Mouse (Mus musculus) kidney, adult 2 months (tissue): ENCODE measurements around the gene Slpi.
"Not testable (repeated sequence)": the region's sequence is repeated elsewhere in the genome, so short reads cannot be mapped to it uniquely, and the experiment has no call there.

ENCODE experiments used
- CTCF ChIP-seq: fragments of 200-500 bp; conservative IDR thresholded peaks from 2 replicates; pipeline ENCODE4 v1.5.1; 2011; ENCODE audit warnings: low read depth, mild to moderate bottlenecking, control low read depth, low read length, moderate library complexity, mixed read lengths; ENCODE audit not compliant: insufficient read depth, insufficient read length
- POLR2A ChIP-seq: fragments of 200-500 bp; IDR thresholded peaks from one replicate; pipeline ENCODE4 v1.6.1; 2011; ENCODE audit warnings: low read depth, low read length, control low read depth

DNA sequence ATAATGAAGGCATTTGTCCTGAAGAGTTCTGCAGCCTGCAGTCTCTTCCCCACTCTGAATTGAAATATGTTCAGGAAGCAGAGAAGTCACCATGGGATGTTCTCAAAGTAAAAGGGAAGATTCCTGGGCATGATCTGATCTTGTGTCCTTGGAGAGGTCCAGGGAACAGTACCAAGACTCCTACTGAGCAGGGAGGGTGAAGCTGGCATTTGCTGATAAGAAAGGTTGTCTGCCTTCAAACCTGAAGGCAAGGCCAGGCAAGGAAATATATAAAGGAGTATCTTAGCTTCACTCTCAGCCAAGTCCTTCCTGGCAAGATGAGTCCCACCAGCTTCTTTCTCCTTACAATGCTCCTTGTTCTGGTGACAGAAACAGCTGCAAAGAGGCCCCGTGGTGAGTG, 72.4 kb downstream of the Slpi start, which contains the start of gene Svs6:
- TF ChIP-seq POLR2A, CTCF: not testable (repeated sequence)
